In the genomic region with DNA sequence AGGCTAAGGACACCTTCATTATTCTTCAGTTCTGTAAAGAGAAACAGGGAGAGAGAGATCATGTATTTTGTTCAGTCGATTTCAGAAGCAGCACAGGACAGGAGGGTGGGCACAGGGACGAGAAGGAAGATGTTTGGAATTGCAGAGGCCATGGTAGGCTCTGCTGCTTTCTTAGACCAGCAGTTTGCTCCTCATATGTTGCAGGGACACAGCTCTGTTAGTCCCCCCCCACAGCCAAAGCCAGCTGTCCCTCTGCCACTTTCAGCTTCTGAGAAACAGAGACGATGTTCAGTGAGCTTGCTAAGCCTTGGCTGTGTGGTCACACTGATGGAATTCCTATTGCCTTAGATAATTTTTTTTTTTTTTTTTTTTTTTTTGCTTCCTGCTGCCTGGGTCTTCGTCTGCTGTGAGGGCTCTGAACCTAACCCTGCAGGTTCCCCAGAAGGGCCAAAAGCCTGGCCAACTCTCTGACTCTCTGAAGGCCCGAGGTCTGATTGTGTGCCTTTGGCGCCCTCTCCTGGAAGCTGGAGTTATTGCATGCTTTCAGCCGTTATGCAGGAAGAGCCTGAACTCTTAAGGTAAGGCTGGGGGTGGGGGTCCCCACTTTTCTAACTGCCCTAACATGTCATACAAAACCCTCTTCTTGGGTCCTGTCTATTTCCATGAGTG, we compare ENCODE assay signal across 9 mouse cellular contexts. TPM values are rescaled to one million over a fixed set of nuclear protein-coding genes. Genes with fewer than 3 reads are reported as not detected.
DNase-seq lines count a peak whose midpoint lies in the region; ATAC-seq and TF ChIP-seq lines count a peak whose summit lies in the region.
"Had no signal": no experiment of that assay in that cellular context is flagged by ENCODE, and none has a peak within 500 bp of the region (broad histone marks: within the 10 kb centered on the region; RNA-seq: fewer than 3 reads in every experiment).

No protein-coding gene starts in this region.

- WGBS in bone marrow, adult 2 months: 30% methylated on average over 7 of the region's 7 CpGs
- WGBS in heart, embryonic 11.5 days (ENCODE audit: insufficient replicate concordance): 24% methylated on average over 7 of the region's 7 CpGs
- WGBS in liver, embryonic 14.5 days (ENCODE audit: insufficient replicate concordance): 31% methylated on average over 7 of the region's 7 CpGs
- 32% methylated on average over 7 of the region's 7 CpGs for WGBS in neural tube, embryonic 15.5 days
- 36% methylated on average over 7 of the region's 7 CpGs for WGBS in thymus, adult 2 months

- ATAC-seq in heart, embryonic 11.5 days (replicated peaks; ENCODE audit: insufficient number of reproducible peaks, low FRiP score, low TSS enrichment): no peak
- no peak for ATAC-seq in liver, embryonic 14.5 days (ENCODE audit: insufficient read depth)
- ATAC-seq in neural tube, embryonic 15.5 days (ENCODE audit: low FRiP score): no peak

- TF ChIP-seq CTCF in bone marrow, adult 2 months (IDR thresholded peaks at IDR 0.05; ENCODE audit: control insufficient read depth, insufficient read depth, low read length): peak; percentile 86
- TF ChIP-seq CTCF in embryonic fibroblast, embryonic 13.5 days (IDR thresholded peaks at IDR 0.05; ENCODE audit: borderline replicate concordance, insufficient read depth, low read length): peak; percentile 77
- peak; percentile 92 for TF ChIP-seq CTCF in liver, embryonic 14.5 days (IDR thresholded peaks at IDR 0.05; ENCODE audit: low read depth)
- TF ChIP-seq CTCF in thymus, adult 2 months (IDR thresholded peaks at IDR 0.05; ENCODE audit: borderline replicate concordance, control insufficient read depth, extremely low read depth, insufficient read depth, low read length, poor library complexity): peak; percentile 66; the same call in 1 of the 2 replicates

- no peaks in the 10 kb centered on the region for H3K36me3 ChIP-seq in heart, embryonic 11.5 days (ENCODE audit: control insufficient read depth, insufficient read depth, low read length)
- no peaks in the 10 kb centered on the region for H3K36me3 ChIP-seq in liver, embryonic 14.5 days (replicated peaks; ENCODE audit: control insufficient read depth, insufficient read depth, low read depth)
- H3K36me3 ChIP-seq in neural tube, embryonic 15.5 days: no peaks in the 10 kb centered on the region
- H3K36me3 ChIP-seq in thymus, adult 2 months (ENCODE audit: control insufficient read depth, insufficient read depth, low read length): no peaks in the 10 kb centered on the region
- H3K36me3 ChIP-seq: hindbrain, embryonic 15.5 days had no signal

- H3K27me3 ChIP-seq in heart, embryonic 11.5 days (ENCODE audit: control insufficient read depth, insufficient read depth, low read length): no peaks in the 10 kb centered on the region
- H3K27me3 ChIP-seq in liver, embryonic 14.5 days (ENCODE audit: control insufficient read depth, insufficient read depth, low read length): no peaks in the 10 kb centered on the region
- H3K27me3 ChIP-seq in neural tube, embryonic 15.5 days (replicated peaks): no peaks in the 10 kb centered on the region
- H3K27me3 ChIP-seq in thymus, adult 2 months (ENCODE audit: control insufficient read depth, insufficient read depth, low read length): no peaks in the 10 kb centered on the region
- H3K27me3 ChIP-seq: hindbrain, embryonic 15.5 days had no signal

- peak overlapping the region; percentile 22; the same call in 1 of the 2 replicates for H3K9ac ChIP-seq in heart, embryonic 11.5 days (ENCODE audit: low read depth, low read length)
- no peak overlapping the region for H3K9ac ChIP-seq in liver, embryonic 14.5 days (replicated peaks)
- H3K9ac ChIP-seq in neural tube, embryonic 15.5 days (replicated peaks): no peak overlapping the region
- H3K9ac ChIP-seq: hindbrain, embryonic 15.5 days had no signal

- H3K4me2 ChIP-seq in heart, embryonic 11.5 days: no peak overlapping the region
- no peak overlapping the region for H3K4me2 ChIP-seq in liver, embryonic 14.5 days (ENCODE audit: low read depth)
- H3K4me2 ChIP-seq in neural tube, embryonic 15.5 days: no peak overlapping the region
- H3K4me2 ChIP-seq: hindbrain, embryonic 15.5 days had no signal

- H3K4me1 ChIP-seq in bone marrow, adult 2 months (ENCODE audit: control insufficient read depth, insufficient read depth, low read length): no peaks in the 10 kb centered on the region
- peaks cover 16% of the 10 kb centered on the region for H3K4me1 ChIP-seq in embryonic fibroblast, embryonic 13.5 days (ENCODE audit: control insufficient read depth, insufficient read depth, low read length)
- peaks cover 19% of the 10 kb centered on the region for H3K4me1 ChIP-seq in heart, embryonic 11.5 days (ENCODE audit: control insufficient read depth, insufficient read depth, low read length)
- H3K4me1 ChIP-seq in liver, embryonic 14.5 days (replicated peaks; ENCODE audit: control insufficient read depth in 2 of 2, insufficient read depth in 2 of 2, low read length in 1 of 2): no peaks in the 10 kb centered on the region
- H3K4me1 ChIP-seq in neural tube, embryonic 15.5 days: peaks cover 49% of the 10 kb centered on the region
- H3K4me1 ChIP-seq in thymus, adult 2 months (replicated peaks; ENCODE audit: control insufficient read depth, insufficient read depth, low read length): peaks cover 27% of the 10 kb centered on the region

- TF ChIP-seq POLR2A in bone marrow, adult 2 months (IDR thresholded peaks at IDR 0.05; ENCODE audit: borderline replicate concordance, control insufficient read depth, low read depth, low read length): no peak
- TF ChIP-seq POLR2A in embryonic fibroblast, embryonic 13.5 days (IDR thresholded peaks at IDR 0.05; ENCODE audit: low read depth, low read length): no peak
- no peak for TF ChIP-seq POLR2A in thymus, adult 2 months (IDR thresholded peaks at IDR 0.05; ENCODE audit: control insufficient read depth, extremely low read depth, insufficient read depth, low read length, poor library complexity)

- peak; percentile 66 to 75 for DNase-seq in CD8-positive naive resting alpha-beta T cell, adult 2 months (ENCODE audit: low read depth in 2 of 2, low spot score in 2 of 2)
- peak; percentile 90 for DNase-seq in kidney, postnatal 14 days
- peak; percentile 46 to 57 (median 47) for DNase-seq in liver, embryonic 14.5 days (ENCODE audit: low read depth in 3 of 3, low spot score in 3 of 3)
- DNase-seq in thymus, adult 2 months: peak; percentile 82

- H3K27ac ChIP-seq in bone marrow, adult 2 months (ENCODE audit: control insufficient read depth, insufficient read depth, low read depth, low read length, poor library complexity): no peak overlapping the region
- H3K27ac ChIP-seq in embryonic fibroblast, embryonic 13.5 days (ENCODE audit: insufficient read depth, low read length): peak overlapping the region; percentile 73
- peak overlapping the region; percentile 66 for H3K27ac ChIP-seq in heart, embryonic 11.5 days (ENCODE audit: low read depth, low read length)
- H3K27ac ChIP-seq in liver, embryonic 14.5 days: no peak overlapping the region
- peak overlapping the region; percentile 58 for H3K27ac ChIP-seq in neural tube, embryonic 15.5 days (replicated peaks)
- H3K27ac ChIP-seq in thymus, adult 2 months (ENCODE audit: control insufficient read depth, insufficient read depth, low read length): no peak overlapping the region

- H3K4me3 ChIP-seq in bone marrow, adult 2 months (replicated peaks; ENCODE audit: control insufficient read depth, low read depth, low read length): no peak overlapping the region
- H3K4me3 ChIP-seq in embryonic fibroblast, embryonic 13.5 days (ENCODE audit: insufficient read depth, low read length): no peak overlapping the region
- no peak overlapping the region for H3K4me3 ChIP-seq in heart, embryonic 11.5 days (ENCODE audit: low read depth, low read length)
- H3K4me3 ChIP-seq in liver, embryonic 14.5 days (ENCODE audit: insufficient read depth in 1 of 2, low read depth in 2 of 2, low read length in 2 of 2): no peak overlapping the region
- no peak overlapping the region for H3K4me3 ChIP-seq in neural tube, embryonic 15.5 days (replicated peaks)
- no peak overlapping the region for H3K4me3 ChIP-seq in thymus, adult 2 months (ENCODE audit: control insufficient read depth, insufficient read depth, low read length)
- H3K4me3 ChIP-seq: hindbrain, embryonic 15.5 days had no signal

- no peaks in the 10 kb centered on the region for H3K9me3 ChIP-seq in heart, embryonic 11.5 days (replicated peaks; ENCODE audit: control insufficient read depth, low read length)
- H3K9me3 ChIP-seq in liver, embryonic 14.5 days (ENCODE audit: control insufficient read depth, low read length): no peaks in the 10 kb centered on the region
- H3K9me3 ChIP-seq in neural tube, embryonic 15.5 days (replicated peaks): no peaks in the 10 kb centered on the region
- H3K9me3 ChIP-seq: hindbrain, embryonic 15.5 days had no signal

- no peak for TF ChIP-seq EP300 in liver, embryonic 14.5 days (IDR thresholded peaks at IDR 0.05; ENCODE audit: low read depth)

RNA-seq across cellular contexts. Expression of a gene that starts 19.8 kb away (rescaled TPM):
- 1.7 and 6.6 TPM in 2 replicates for polyA plus RNA-seq in bone marrow, adult 2 months (2011; ENCODE audit: insufficient read depth, insufficient read length, low replicate concordance, missing spikeins)
- 76.8 and 82.4 TPM in 2 replicates for polyA plus RNA-seq in embryonic fibroblast, embryonic 13.5 days (2011; ENCODE audit: insufficient read length, low read depth, missing spikeins)
- 15.9 and 16.1 TPM in 2 replicates for polyA plus RNA-seq in heart, embryonic 11.5 days (2014; fragmentation: Nextera tagmentation; extraction: Ambion mirVana)
- 0.71 and 1.3 TPM in 2 replicates for polyA plus RNA-seq in liver, embryonic 14.5 days (2012; rRNA removed)
- 1.1 TPM in 2 replicates for polyA plus RNA-seq in liver, embryonic 14.5 days (2014; fragmentation: Nextera tagmentation; extraction: Ambion mirVana)
- polyA plus RNA-seq in neural tube, embryonic 15.5 days (2015; fragmentation: Nextera tagmentation; extraction: Ambion mirVana): 38.2 and 43.2 TPM in 2 replicates
- 8.6 and 14.2 TPM in 2 replicates for polyA plus RNA-seq in thymus, adult 2 months (2012; rRNA removed)

RNA-seq across cellular contexts. Expression of a gene that starts 32.8 kb away (rescaled TPM):
- not detected in 2 replicates for polyA plus RNA-seq in bone marrow, adult 2 months (2011; ENCODE audit: insufficient read depth, insufficient read length, low replicate concordance, missing spikeins)
- not detected in 2 replicates for polyA plus RNA-seq in embryonic fibroblast, embryonic 13.5 days (2011; ENCODE audit: insufficient read length, low read depth, missing spikeins)
- not detected in 2 replicates for polyA plus RNA-seq in heart, embryonic 11.5 days (2014; fragmentation: Nextera tagmentation; extraction: Ambion mirVana)
- polyA plus RNA-seq in liver, embryonic 14.5 days (2012; rRNA removed): not detected in 2 replicates
- polyA plus RNA-seq in liver, embryonic 14.5 days (2014; fragmentation: Nextera tagmentation; extraction: Ambion mirVana): not detected in 2 replicates
- polyA plus RNA-seq in neural tube, embryonic 15.5 days (2015; fragmentation: Nextera tagmentation; extraction: Ambion mirVana): not detected in 2 replicates
- polyA plus RNA-seq in thymus, adult 2 months (2012; rRNA removed): 0.30 and 0.34 TPM in 2 replicates
- polyA plus RNA-seq: hindbrain, embryonic 15.5 days had no signal

RNA-seq across cellular contexts. Expression of a gene that starts 35.0 kb away (rescaled TPM):
- 21.3 and 52.9 TPM in 2 replicates for polyA plus RNA-seq in bone marrow, adult 2 months (2011; ENCODE audit: insufficient read depth, insufficient read length, low replicate concordance, missing spikeins)
- polyA plus RNA-seq in embryonic fibroblast, embryonic 13.5 days (2011; ENCODE audit: insufficient read length, low read depth, missing spikeins): 20.4 and 22.4 TPM in 2 replicates
- polyA plus RNA-seq in heart, embryonic 11.5 days (2014; fragmentation: Nextera tagmentation; extraction: Ambion mirVana): 58.5 and 60.4 TPM in 2 replicates
- polyA plus RNA-seq in liver, embryonic 14.5 days (2012; rRNA removed): 12.9 and 17.5 TPM in 2 replicates
- polyA plus RNA-seq in liver, embryonic 14.5 days (2014; fragmentation: Nextera tagmentation; extraction: Ambion mirVana): 37.1 and 41.0 TPM in 2 replicates
- 64.7 and 66.7 TPM in 2 replicates for polyA plus RNA-seq in neural tube, embryonic 15.5 days (2015; fragmentation: Nextera tagmentation; extraction: Ambion mirVana)
- polyA plus RNA-seq in thymus, adult 2 months (2012; rRNA removed): 69.9 and 82.6 TPM in 2 replicates

RNA-seq across cellular contexts. Expression of a gene that starts 35.2 kb away (rescaled TPM):
- polyA plus RNA-seq in bone marrow, adult 2 months (2011; ENCODE audit: insufficient read depth, insufficient read length, low replicate concordance, missing spikeins): 17.3 and 41.8 TPM in 2 replicates
- polyA plus RNA-seq in embryonic fibroblast, embryonic 13.5 days (2011; ENCODE audit: insufficient read length, low read depth, missing spikeins): 37.1 and 38.7 TPM in 2 replicates
- 83.2 and 89.0 TPM in 2 replicates for polyA plus RNA-seq in heart, embryonic 11.5 days (2014; fragmentation: Nextera tagmentation; extraction: Ambion mirVana)
- polyA plus RNA-seq in liver, embryonic 14.5 days (2012; rRNA removed): 10.7 and 14.8 TPM in 2 replicates
- 22.4 and 24.7 TPM in 2 replicates for polyA plus RNA-seq in liver, embryonic 14.5 days (2014; fragmentation: Nextera tagmentation; extraction: Ambion mirVana)
- 63.2 and 68.6 TPM in 2 replicates for polyA plus RNA-seq in neural tube, embryonic 15.5 days (2015; fragmentation: Nextera tagmentation; extraction: Ambion mirVana)
- 37.3 and 46.3 TPM in 2 replicates for polyA plus RNA-seq in thymus, adult 2 months (2012; rRNA removed)

RNA-seq across cellular contexts. Expression of a gene that starts 44.2 kb away (rescaled TPM):
- polyA plus RNA-seq in bone marrow, adult 2 months (2011; ENCODE audit: insufficient read depth, insufficient read length, low replicate concordance, missing spikeins): 6.2 and 26.4 TPM in 2 replicates
- 30.7 and 36.6 TPM in 2 replicates for polyA plus RNA-seq in embryonic fibroblast, embryonic 13.5 days (2011; ENCODE audit: insufficient read length, low read depth, missing spikeins)
- 29.3 and 35.8 TPM in 2 replicates for polyA plus RNA-seq in heart, embryonic 11.5 days (2014; fragmentation: Nextera tagmentation; extraction: Ambion mirVana)
- polyA plus RNA-seq in liver, embryonic 14.5 days (2012; rRNA removed): 5.3 and 5.6 TPM in 2 replicates
- 7.4 and 10.2 TPM in 2 replicates for polyA plus RNA-seq in liver, embryonic 14.5 days (2014; fragmentation: Nextera tagmentation; extraction: Ambion mirVana)
- polyA plus RNA-seq in neural tube, embryonic 15.5 days (2015; fragmentation: Nextera tagmentation; extraction: Ambion mirVana): 43.5 and 51.6 TPM in 2 replicates
- polyA plus RNA-seq in thymus, adult 2 months (2012; rRNA removed): 32.9 and 33.0 TPM in 2 replicates

Comparison
In these comparisons a context has a peak if more than half of its experiments do, and no peak if none do; other contexts are left out.
1. H3K27ac ChIP-seq: peak in embryonic fibroblast, embryonic 13.5 days (single experiment), heart, embryonic 11.5 days (single experiment) and neural tube, embryonic 15.5 days (single experiment); none in bone marrow, adult 2 months (single experiment), liver, embryonic 14.5 days (single experiment) and thymus, adult 2 months (single experiment).
2. Peak in every context shown above with its lines, with median percentiles within 50 percentile points of each other: DNase-seq and CTCF ChIP-seq.